Mouse (Mus musculus): Measurements from ENCODE around the gene Ric1. TPM values are rescaled to one million over a fixed set of nuclear protein-coding genes. Genes with fewer than 3 reads are reported as not detected.

The Ric1 gene
- polyA plus RNA-seq, 1 experiment from 2014 or later: 28.8 TPM

DNA sequence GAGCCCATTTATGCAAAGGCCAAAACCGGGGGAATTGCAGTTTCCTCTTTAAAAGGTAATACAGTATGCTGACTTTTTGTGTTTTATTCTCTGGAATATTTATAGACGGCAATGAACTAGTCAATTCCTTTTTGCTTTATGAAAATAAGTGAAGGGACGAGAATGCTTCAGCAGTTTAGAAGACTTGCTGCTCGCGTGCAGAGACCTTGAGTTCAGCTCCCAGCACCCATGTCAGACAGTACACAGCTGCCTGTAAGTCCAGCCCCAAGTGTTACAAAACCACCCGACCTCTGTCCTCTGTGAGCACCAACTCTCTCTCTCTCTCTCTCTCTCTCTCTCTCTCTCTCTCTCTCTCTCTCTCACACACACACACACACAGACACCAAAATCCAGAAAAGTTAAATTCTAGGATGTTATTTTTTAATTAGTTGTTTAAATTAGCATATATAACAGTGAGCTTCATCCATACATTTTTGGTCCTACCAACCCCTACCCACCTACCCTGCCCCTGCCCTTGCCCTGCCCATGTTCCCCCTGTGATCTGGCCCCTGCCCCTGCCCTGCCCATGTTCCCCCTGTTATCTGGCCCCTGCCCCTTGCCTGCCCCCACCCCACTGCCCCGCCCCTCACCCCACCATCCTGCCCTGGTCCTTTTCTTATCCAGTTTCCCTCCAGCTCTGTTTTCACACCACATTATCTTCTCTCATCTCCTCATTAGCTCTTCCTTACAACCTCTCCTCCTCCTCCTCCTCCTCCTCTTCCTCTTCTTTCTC lies 25.1 kb upstream of the Ric1 start:
- ChIA-PET POLR2A (interaction anchor here (0.6 to 1.2 kb wide), 6 partner anchors 12 to 139 kb away, joined by 3 to 4 read pairs (median 3); no protein-coding TSS in a partner anchor), CTCF (interaction anchor here (1.0 to 1.6 kb wide), 4 partner anchors 8 to 223 kb away, joined by 3 to 6 read pairs (median 4); no protein-coding TSS in a partner anchor)
- no peak for TF ChIP-seq CTCF (IDR thresholded peaks at IDR 0.05)
- H3K27me3 ChIP-seq: no peaks in the 10 kb centered on the region
- DNase-seq (ENCODE audit: low read depth, low spot score): no peak
- in situ Hi-C loops (cut with MboI; ENCODE audit: low pct_unique_long_range_greater_than_20kb): loop anchor here (10.0 kb wide), 1 partner anchor 532 kb away; the partner anchor contains the start of genes 4430402I18Rik and Plpp6
- ATAC-seq: no peak

- ChIA-PET CTCF (interaction anchor here (0.7 to 1.4 kb wide), 2 partner anchors 9 to 142 kb away, joined by 3 to 6 read pairs; no protein-coding TSS in a partner anchor), POLR2A (interaction anchor here (0.7 to 1.2 kb wide), 5 partner anchors 13 to 138 kb away, joined by 3 to 4 read pairs (median 3); no protein-coding TSS in a partner anchor)
- ATAC-seq: no peak
- no peaks in the 10 kb centered on the region for H3K27me3 ChIP-seq
- TF ChIP-seq CTCF (IDR thresholded peaks at IDR 0.05): no peak
- DNase-seq (ENCODE audit: low read depth, low spot score): no peak
- in situ Hi-C loops (cut with MboI; ENCODE audit: low pct_unique_long_range_greater_than_20kb): loop anchor here (10.0 kb wide), 1 partner anchor 533 kb away; the partner anchor contains the start of genes 4430402I18Rik and Plpp6
Measured at GRCm38 (mm10) chr19:29497874-29498273, 24.2 kb upstream of the Ric1 start.

DNA sequence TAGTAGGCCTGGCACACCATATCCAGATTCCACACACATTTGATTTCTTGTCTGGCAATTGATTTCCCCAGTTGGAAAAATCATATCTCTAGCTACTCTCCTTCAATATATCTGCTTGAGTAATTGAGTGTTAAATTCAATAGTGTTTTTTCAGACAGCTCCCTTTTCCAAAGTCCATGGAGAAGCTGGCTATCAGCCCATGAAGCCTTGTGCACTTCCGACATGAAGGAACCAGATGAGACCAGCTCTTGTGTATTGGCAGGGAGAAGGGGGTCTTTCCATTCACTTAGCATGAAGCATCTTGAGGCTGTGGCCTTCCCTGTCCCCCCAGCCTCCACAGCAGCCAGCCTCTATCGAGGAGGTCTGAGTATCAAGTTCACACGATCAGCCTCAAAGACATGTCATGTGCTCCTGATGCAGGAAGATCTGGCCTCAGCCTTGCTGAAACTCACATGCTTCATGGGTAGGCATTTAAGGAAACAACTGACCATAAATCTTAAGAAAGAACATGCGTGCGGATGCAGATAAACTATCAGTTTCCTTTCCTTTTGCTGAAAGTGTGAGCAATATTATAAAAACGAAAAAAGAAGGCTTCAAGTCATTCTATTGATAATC lies 23.1 kb upstream of the Ric1 start:
- no peak for TF ChIP-seq CTCF (IDR thresholded peaks at IDR 0.05)
- no peak for ATAC-seq
- ChIA-PET POLR2A (interaction anchor here (1.0 to 1.3 kb wide), 2 partner anchors 17 to 29 kb away, joined by 3 read pairs; no protein-coding TSS in a partner anchor), CTCF (interaction anchor here (0.8 to 1.4 kb wide), 5 partner anchors 10 to 128 kb away, joined by 3 to 4 read pairs (median 3); no protein-coding TSS in a partner anchor)
- no peak for DNase-seq (ENCODE audit: low read depth, low spot score)
- H3K27me3 ChIP-seq: no peaks in the 10 kb centered on the region
- in situ Hi-C loops (cut with MboI; ENCODE audit: low pct_unique_long_range_greater_than_20kb): loop anchor here (10.0 kb wide), 1 partner anchor 534 kb away; the partner anchor contains the start of genes 4430402I18Rik and Plpp6

- no peak for ATAC-seq
- TF ChIP-seq CTCF (IDR thresholded peaks at IDR 0.05): no peak
- DNase-seq (ENCODE audit: low read depth, low spot score): no peak
- no peaks in the 10 kb centered on the region for H3K27me3 ChIP-seq
- ChIA-PET CTCF (interaction anchor here (1.0 to 4.6 kb wide), 12 partner anchors 9 to 437 kb away, joined by 4 to 38 read pairs (median 6); no protein-coding TSS in a partner anchor), POLR2A (interaction anchor here (0.6 kb wide), 1 partner anchor 452 kb away, joined by 3 read pairs; no protein-coding TSS in a partner anchor)
- in situ Hi-C loops (cut with MboI; ENCODE audit: low pct_unique_long_range_greater_than_20kb): loop anchor here (5.0 to 25.0 kb wide), 3 partner anchors 133 to 713 kb away; partner anchors contain the start of genes Cd274 and Plgrkt
Measured at GRCm38 (mm10) chr19:29500333-29500732, 21.7 kb upstream of the Ric1 start.

DNA sequence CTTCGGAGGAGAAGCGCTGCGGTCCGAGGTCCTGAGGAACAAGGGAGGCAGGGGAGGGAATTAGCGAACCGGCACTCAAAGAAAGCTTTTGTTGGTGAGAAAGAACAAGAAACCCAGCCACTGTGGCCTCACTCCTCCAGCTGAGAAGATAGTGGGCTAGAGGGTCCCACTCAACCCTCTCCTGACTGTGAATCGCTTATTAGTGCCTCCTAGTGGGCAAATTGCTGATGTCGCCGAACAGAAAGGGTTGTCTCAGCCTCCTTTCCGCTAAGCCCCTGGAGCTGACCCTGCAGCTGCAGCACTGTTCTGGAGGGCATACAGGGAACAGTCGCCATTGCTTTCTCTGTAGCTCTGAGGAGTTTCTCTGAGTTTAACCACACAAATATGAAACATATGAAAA lies 21.0 kb upstream of the Ric1 start:
- CTCF ChIA-PET: interaction anchor here (0.7 to 4.6 kb wide), 29 partner anchors 10 to 524 kb away, joined by 3 to 38 read pairs (median 4); partner anchors contain the start of gene Ric1
- in situ Hi-C loops (cut with MboI; ENCODE audit: low pct_unique_long_range_greater_than_20kb): loop anchor here (5.0 to 25.0 kb wide), 3 partner anchors 134 to 714 kb away; partner anchors contain the start of genes Cd274 and Plgrkt
- POLR2A ChIA-PET: interaction anchor here (0.5 to 0.7 kb wide), 2 partner anchors 251 to 682 kb away, joined by 4 to 5 read pairs; no protein-coding TSS in a partner anchor
- ATAC-seq: peak; percentile 70
- no peak for TF ChIP-seq CTCF (IDR thresholded peaks at IDR 0.05)
- H3K27me3 ChIP-seq: no peaks in the 10 kb centered on the region
- DNase-seq (ENCODE audit: low read depth, low spot score): no peak

DNA sequence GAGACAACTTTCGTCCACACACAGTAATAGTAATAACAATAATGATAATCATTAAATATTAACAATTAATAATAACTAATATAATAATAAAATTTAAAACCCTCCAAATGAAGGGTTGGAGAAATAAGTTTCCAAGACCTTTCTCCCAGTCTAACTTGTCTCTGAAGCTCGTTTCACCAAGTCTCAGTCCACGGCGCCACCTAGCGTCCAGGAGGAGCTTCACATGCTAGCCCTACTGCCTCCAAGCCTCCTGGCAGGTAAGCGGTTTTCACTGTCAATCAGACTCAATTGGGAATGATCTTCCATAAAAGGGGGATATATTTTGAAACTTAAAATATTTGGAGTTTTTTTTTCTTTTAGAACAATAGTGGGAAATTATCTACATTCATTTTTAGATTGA lies 20.6 kb upstream of the Ric1 start:
- peak; percentile 95 for TF ChIP-seq CTCF (IDR thresholded peaks at IDR 0.05)
- ATAC-seq: peak; percentile 67

GRCm38 (mm10) chr19:29504131-29504530 lies 18.0 kb upstream of the Ric1 start:
- ATAC-seq: no peak
- TF ChIP-seq CTCF (IDR thresholded peaks at IDR 0.05): no peak
- DNase-seq (ENCODE audit: low read depth, low spot score): no peak

More for the DNA sequence above, 20.6 kb upstream of the Ric1 start:
- no peak for DNase-seq (ENCODE audit: low read depth, low spot score)
- POLR2A ChIA-PET: interaction anchor here (0.7 kb wide), 1 partner anchor 251 kb away, joined by 4 read pairs; no protein-coding TSS in a partner anchor
- in situ Hi-C loops (cut with MboI; ENCODE audit: low pct_unique_long_range_greater_than_20kb): loop anchor here (5.0 to 25.0 kb wide), 3 partner anchors 134 to 714 kb away; partner anchors contain the start of genes Cd274 and Plgrkt
- CTCF ChIA-PET: interaction anchor here (0.8 to 4.6 kb wide), 28 partner anchors 10 to 525 kb away, joined by 3 to 38 read pairs (median 4); partner anchors contain the start of gene Ric1
- H3K27me3 ChIP-seq: no peaks in the 10 kb centered on the region

DNA sequence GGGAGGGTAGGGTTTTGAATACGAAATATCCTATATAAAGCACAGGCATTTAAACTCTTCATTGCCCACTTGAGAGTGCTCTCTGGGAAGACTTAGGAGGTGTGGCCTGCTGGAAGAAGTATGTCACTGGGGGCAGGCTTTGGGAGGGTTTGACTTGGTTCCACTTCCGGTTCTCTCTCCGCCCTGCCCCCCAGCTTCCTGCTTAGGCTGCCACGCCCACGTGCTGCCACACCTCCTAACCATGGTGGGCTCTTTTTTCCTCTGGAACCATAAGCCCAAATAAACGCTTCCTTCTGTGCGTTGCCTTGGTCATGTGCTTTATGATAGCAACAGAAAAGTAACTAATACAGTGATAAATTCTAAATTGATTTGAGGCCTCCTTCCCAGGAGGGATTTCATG lies 16.5 kb upstream of the Ric1 start:
- H3K27me3 ChIP-seq: no peaks in the 10 kb centered on the region
- no peak for TF ChIP-seq CTCF (IDR thresholded peaks at IDR 0.05)
- CTCF ChIA-PET: no interaction called here
- ATAC-seq (no peak), DNase-seq (ENCODE audit: low read depth, low spot score) (no peak)
- POLR2A ChIA-PET: no interaction called here
- in situ Hi-C loops (cut with MboI; ENCODE audit: low pct_unique_long_range_greater_than_20kb): loop anchor here (25.0 kb wide), 1 partner anchor 718 kb away; no protein-coding TSS in a partner anchor

More at GRCm38 (mm10) chr19:29504131-29504530, 18.0 kb upstream of the Ric1 start:
- in situ Hi-C loops (cut with MboI; ENCODE audit: low pct_unique_long_range_greater_than_20kb): loop anchor here (5.0 to 25.0 kb wide), 3 partner anchors 137 to 717 kb away; partner anchors contain the start of genes Cd274 and Plgrkt
- ChIA-PET POLR2A (no interaction called here), CTCF (interaction anchor here (1.0 to 4.6 kb wide), 3 partner anchors 8 to 148 kb away, joined by 3 to 38 read pairs (median 5); no protein-coding TSS in a partner anchor)
- H3K27me3 ChIP-seq: no peaks in the 10 kb centered on the region

- in situ Hi-C loops (cut with MboI; ENCODE audit: low pct_unique_long_range_greater_than_20kb): loop anchor here (25.0 kb wide), 1 partner anchor 721 kb away; no protein-coding TSS in a partner anchor
- ATAC-seq (no peak), DNase-seq (ENCODE audit: low read depth, low spot score) (no peak)
- no peak for TF ChIP-seq CTCF (IDR thresholded peaks at IDR 0.05)
- POLR2A ChIA-PET: no interaction called here
- CTCF ChIA-PET: no interaction called here
- H3K27me3 ChIP-seq: no peaks in the 10 kb centered on the region
Measured at GRCm38 (mm10) chr19:29508208-29508607, 13.9 kb upstream of the Ric1 start.
